Mouse (Mus musculus) megakaryocyte, adult 5-6 weeks (primary cell): Measurements from ENCODE around the gene AI481877. TPM values are rescaled to one million over a fixed set of nuclear protein-coding genes. Genes with fewer than 3 reads are reported as not detected.

Experiments used
- ATAC-seq: 2 replicates; pipeline ENCODE4 v1.8.0; 2016; ENCODE audit warnings: mild to moderate bottlenecking, inconsistent platforms; ENCODE audit not compliant: poor library complexity, severe bottlenecking
- total RNA-seq, 2 experiments: library from RNA; stranded (forward) in 1 of 2; stranded (reverse) in 1 of 2; fragments of 153-499, 151-499 nt in 1 of 2; fragments of 221-1000, 200-1000 nt in 1 of 2; gene quantifications; 2 replicates each; pipeline versions ENCODE4 v1.2.3 to v1.2.4; 2015 to 2017

Gene AI481877
- total RNA-seq, 2 experiments from 2014 or later: not detected

- ATAC-seq: no peak
Measured at GRCm38 (mm10) chr4:59128935-59129334, 9.8 kb downstream of the AI481877 start.

- no peak for ATAC-seq
Measured at GRCm38 (mm10) chr4:59125053-59125452, 13.7 kb downstream of the AI481877 start.

DNA sequence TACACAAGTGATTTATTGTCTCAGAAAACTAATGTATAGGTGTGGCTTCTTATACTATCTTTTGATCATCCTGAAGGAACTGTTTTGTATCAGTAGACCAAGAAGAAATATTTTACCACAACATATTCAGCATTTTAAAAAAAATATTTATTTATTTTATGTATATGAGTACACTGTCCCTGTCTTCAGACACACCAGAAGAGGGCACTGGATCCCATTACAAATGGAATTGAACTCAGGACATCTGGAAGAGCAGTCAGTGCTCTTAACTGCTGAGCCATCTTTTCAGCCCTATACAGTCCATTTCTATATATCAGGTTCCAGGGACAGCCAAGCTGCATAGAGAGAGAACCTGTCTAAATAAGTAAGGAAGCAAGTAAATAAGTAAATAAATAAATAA lies 15.2 kb downstream of the AI481877 start:
- ATAC-seq: no peak

GRCm38 (mm10) chr4:59117644-59118495 lies 20.9 kb downstream of the AI481877 start:
- ATAC-seq: no peak

DNA sequence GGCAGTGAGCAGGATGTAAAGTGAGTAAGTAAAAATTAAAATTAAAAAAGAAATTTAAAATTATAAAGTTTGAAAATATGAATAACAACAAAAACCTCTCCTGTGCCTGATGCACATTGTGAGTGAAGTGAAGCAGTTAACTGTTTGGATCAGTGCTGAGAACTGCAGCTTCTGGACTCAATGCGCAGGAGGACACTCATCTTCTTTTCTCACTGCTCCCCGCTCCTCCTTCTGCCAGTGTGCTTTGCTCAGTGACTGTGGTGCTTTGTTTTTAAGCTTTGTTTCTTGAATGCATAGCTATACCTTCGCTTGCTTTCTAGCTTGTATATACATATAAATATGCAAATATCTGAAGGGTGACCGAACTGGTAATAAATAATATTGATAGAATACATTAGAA lies 30.1 kb downstream of the AI481877 start:
- ATAC-seq: no peak

GRCm38 (mm10) chr4:59107886-59108285 lies 30.9 kb downstream of the AI481877 start:
- ATAC-seq: no peak

- ATAC-seq: no peak
Measured at GRCm38 (mm10) chr4:59106661-59107060, 32.1 kb downstream of the AI481877 start.

GRCm38 (mm10) chr4:59104166-59104565 lies 34.6 kb downstream of the AI481877 start:
- ATAC-seq: no peak

DNA sequence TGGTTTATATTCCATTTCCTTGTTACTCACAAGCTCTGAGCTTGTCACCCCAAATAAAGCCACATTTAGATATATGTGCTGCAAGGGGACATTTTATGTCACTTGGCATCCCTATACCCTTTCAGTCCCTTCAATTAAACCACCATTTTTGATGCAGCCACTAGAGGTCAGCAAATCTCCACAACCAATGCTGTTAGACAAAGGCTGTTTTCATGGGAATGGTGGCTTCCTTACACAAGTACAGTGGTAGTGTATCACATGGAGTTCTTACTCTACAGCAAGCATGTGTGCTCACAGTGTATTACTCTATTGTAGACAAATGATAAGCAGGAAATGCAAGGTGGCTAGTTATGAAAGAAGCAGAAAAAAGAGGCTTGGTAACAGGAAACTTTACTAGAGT lies 42.4 kb downstream of the AI481877 start:
- peak; percentile 64 for ATAC-seq

GRCm38 (mm10) chr4:59089391-59089790 lies 49.4 kb downstream of the AI481877 start:
- no peak for ATAC-seq

DNA sequence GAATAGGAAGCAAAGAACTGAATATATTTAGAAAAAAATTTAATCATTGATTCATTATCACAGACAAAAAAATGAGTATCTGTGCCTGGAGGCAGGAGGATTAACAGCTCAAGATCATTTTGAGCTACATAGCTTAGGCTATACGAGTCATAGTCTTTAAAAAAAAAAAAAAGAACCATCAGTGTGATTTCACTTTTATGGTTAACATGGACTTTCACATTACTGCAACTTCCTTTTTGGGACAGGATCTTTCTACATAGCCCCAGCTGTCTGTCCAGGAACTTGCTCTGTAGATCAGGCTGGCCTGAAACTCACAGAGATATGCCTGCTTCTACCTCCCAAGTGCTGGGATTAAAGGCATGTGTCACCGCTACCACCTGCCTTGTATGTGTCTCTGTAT lies 55.4 kb downstream of the AI481877 start:
- peak; percentile 86 for ATAC-seq

- ATAC-seq: no peak
Measured at GRCm38 (mm10) chr4:59069276-59069675, 69.5 kb downstream of the AI481877 start.

- no peak for ATAC-seq
Measured at GRCm38 (mm10) chr4:59062526-59062925, 76.3 kb downstream of the AI481877 start.

DNA sequence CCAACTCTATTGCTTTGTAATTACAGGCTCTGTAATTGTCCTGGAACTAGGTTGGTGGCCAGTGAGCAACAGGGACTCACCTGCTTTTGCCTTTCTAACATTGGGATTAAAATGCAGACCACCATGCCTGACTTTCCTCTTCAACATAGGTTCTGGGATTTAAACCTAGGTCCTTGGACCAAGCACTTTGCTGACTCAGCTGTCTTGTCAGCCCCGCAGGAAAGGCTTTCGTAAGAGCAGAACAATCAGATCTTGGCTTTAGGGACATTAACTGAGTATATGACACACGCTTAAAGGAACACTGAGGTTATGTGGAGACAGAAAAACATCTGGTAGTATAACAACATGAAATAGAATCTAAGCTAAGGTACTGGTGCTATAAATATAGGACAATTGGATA lies 80.9 kb downstream of the AI481877 start:
- ATAC-seq: no peak

DNA sequence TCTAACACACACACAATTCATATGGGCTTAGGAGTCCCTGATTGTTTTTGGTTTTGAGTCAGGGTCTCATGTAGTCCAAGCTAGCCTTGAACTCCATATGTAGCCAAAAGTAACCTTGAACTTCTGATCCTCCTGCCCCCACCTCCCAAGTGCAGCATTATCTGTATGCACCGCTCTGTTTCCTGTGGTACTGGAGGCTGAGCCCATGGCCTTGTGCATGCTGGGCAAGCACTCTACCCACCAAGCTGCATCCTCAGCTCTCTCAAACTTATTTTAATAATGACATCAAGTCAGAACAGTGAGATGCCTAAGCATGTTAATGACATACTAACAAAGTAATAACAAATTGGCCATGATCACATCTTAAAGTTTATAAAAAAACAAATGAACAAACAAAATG lies 87.7 kb downstream of the AI481877 start:
- ATAC-seq: no peak

- no peak for ATAC-seq
Measured at GRCm38 (mm10) chr4:59047222-59047621, 91.6 kb downstream of the AI481877 start.

GRCm38 (mm10) chr4:59043891-59044290 lies 94.9 kb downstream of the AI481877 start:
- no peak for ATAC-seq

- ATAC-seq: peak; percentile 77
Measured at GRCm38 (mm10) chr4:59043074-59043473, 95.7 kb downstream of the AI481877 start.

DNA sequence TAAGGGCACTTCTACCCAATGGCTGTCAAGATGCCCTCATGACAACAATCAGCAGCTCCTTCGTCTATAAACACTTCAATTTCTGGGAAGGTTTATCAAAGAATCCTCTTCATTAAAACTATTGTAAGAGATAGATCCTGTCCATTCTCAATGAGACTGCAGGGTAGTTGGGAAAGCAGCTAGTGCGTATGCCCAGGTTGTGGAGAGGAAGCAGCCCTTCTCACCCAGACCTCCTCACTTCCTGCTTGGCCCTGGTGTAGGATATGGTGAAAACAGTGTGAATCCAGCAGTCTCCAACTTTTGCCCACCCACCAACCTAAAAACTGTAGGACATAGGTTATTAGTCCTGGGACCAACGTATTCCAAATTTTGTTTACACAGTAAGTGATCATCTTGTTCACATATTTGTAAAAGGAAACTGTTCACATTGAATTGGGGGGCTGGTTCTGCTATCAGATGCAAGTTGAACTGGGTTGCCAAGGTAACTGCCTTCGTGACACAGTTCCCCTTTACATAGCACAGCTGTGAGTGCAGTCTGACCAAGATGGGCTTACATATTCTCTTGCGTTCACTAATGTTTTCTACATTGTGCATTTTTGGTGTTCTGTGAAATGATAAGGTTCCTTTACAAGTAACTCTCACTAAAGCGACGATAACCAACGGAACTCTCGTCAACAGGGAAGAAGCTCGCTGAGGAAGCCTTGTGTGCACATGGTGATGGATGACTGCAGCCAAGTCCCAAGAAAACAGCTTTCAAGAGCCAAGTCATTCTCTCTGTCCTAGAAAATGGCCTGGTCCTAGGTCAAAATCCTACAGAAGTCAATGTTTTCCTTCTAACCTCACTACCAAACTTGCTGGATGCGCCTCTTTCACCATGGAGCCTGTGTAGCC lies 98.1 kb downstream of the AI481877 start:
- peak; percentile 45 for ATAC-seq

DNA sequence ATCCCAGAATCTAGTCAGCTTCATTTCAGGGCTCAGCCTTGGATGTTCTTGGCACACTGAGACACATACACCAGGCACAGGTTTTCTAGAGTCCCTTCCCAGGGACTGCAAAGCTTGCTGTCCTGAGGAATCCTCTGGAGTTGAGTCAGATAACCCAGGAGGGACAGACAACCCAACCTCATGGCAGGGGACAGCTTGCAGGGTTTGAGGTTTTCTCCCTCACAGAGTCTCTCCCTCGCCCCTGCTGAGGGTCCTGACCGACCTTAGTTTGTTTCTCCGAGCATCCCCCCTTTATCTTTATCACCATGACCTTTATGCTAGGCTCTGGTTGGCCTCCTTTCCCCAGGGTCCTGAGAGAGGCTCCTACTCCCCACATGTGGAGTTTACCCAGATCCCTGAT lies 101.3 kb downstream of the AI481877 start:
- ATAC-seq: no peak

GRCm38 (mm10) chr4:59036490-59037127 lies 102.2 kb downstream of the AI481877 start:
- ATAC-seq: peak; percentile 65
